Mouse (Mus musculus) hindlimb bud, embryonic 11.5 days (tissue): ENCODE measurements at regions not wholly inside any gene's neighbourhood (a gene's known extent, or its start where the extent isn't known, plus 50 kb on each side); places are given as distances from the start of the nearest gene placed in this dataset.

Experiments used
- DNase-seq: peaks from one replicate; pipeline ENCODE4 v3.0.0-alpha.2; 2012; ENCODE audit warnings: low read depth, low spot score; ENCODE audit errors: extremely low spot score

DNA sequence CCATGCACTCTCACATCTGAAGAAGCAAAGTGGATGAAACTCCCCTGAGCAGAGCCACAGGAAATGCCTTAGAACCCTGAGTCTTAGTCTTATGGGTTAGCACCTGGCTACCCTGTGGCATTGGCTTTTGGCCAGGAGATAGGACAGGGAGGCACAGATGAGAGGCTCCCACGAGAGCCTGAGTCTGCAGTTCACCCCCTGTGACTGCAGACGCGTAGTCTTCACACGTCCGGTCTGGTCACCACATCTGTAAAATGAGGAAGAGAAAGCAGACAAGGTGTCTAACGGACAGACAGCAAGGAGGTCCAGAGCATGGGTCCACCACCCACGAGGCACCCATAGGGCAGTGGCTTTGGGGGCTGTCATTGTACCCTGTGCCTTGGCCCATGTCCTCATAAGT lies 203.2 kb upstream of the Tle3 start:
- no peak for DNase-seq

DNA sequence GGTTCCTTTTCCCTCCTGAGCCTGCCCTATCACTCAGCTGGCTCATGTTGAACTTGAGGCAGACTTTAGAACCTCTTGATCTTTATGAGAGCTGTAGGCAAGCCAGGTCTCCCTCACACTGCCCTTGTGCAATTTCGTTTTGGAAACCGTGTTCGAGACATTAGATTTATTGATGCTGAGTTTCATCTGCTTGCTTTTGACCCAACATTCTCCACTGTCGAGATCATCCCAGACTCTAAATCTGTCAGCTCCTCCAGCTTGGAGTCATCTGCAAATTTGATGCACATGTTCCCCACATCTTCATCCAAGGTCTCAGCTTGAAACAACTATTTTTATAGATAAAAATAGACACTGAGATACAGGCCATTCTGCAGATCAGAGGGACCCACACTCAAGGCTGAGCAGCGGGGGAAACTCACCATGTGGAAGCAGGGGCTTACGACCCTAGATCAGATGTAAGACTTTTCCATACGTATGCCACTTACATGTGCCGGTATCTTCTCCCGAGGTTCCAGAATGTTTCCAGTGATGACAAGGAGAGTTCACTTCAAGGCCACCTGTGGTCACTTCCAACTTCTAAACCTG lies 202.6 kb upstream of the Tle3 start:
- no peak for DNase-seq

DNA sequence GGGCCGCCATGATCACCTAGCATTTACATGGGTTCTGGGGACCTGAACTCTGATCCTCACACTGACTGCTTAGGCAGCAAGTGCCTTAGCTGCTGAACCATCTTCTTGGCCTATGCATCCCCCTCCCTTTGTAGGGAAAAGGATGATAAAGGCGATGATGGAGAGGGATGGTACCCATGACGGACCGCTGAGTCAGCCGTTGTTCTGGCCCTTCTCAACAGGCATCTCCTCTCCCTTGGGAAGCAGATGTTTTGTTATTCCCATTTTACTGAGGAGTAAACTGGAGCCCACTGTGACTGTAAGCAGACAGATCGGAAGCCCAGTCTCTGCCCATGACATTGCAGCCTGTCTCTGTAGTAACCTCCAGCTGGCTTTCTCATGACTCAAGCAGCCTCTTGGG lies 201.2 kb upstream of the Tle3 start:
- no peak for DNase-seq

GRCm38 (mm10) chr9:61172421-61172820 lies 199.7 kb upstream of the Tle3 start:
- DNase-seq = no peak

DNA sequence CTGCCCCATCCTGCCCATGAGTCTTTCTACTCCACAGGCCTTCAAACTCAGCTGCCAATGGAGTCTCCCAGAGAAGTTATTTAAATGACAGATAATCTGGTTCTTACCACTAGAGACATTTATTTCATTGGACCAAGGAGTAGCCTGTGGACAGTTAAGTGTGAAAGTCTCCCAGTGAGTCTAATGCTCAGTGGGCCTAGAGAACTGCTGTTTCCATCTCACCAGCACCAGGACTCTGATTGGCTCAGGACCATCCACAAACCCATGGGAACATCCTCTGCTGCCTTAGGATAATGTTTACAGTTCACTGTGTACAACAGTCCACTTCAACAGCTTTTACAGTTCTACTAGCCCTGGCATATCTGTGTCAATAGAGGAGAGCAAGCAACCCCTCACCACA lies 198.6 kb upstream of the Tle3 start:
- no peak for DNase-seq

- DNase-seq = no peak
Observed at GRCm38 (mm10) chr9:61175381-61175780, 196.8 kb upstream of the Tle3 start.

GRCm38 (mm10) chr9:61176856-61177255 lies 195.3 kb upstream of the Tle3 start:
- DNase-seq = no peak

DNA sequence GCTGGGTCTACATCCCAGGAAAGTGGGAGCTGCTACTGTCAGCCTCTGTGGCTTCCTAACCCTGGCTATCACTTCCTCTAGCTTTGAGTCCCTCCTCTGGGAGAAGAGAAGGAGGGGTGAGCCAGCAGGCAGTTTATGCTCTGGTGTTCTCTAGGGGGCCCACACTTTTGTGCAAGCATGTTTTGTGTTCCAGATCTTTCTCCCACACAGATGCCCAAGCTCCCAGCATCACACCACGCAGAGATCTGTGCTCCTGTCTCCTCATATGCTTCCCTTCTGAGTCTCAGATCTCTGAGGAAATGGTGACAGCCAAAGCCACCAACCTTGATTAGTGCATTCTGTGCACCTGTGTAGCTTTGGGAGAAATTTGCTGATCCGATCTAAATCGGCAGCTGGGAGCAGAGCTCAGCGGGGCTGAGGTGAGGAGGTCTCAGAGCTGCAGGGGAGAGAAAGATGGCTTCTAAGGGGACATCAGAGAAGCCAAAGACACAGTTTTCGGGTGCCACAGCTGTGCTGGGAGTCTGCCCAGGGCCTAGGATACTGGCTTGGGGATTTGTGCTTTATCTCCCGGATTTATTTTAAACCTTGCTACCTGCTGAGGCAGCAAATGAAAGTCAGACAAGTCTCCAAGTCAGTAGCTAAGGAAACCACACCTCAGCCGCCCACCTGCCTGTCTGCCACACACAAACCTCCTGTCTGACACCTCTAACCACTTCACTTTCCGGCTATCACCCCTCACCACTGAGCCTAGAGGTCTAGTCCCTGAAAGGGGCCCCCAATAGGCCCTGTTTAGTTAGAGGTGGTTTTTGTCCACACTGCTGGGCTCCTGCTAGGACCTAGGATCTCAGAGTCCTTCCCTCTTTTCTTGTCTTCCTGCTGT lies 185.4 kb upstream of the Tle3 start:
- DNase-seq = no peak

GRCm38 (mm10) chr9:61187713-61188399 lies 184.3 kb upstream of the Tle3 start:
- no peak for DNase-seq

DNA sequence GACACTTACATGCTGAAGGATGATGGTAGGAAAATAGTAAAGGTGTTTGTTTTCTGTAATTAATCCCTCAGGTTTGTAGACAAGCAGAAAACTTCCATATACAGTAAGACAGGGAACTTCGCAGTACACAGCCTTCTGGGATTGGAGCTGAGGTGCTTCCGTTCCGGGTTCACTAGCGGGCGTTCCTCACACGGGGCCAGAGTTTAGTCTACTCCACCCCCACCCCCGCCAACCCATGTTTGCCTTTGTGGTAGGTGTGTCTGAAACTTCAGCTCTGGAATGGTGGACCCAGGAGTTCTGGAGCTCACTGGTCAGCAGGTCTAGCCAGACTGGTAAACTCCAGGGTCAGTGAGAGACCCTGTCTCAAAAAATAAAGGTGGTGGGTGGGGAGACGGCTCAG lies 182.9 kb upstream of the Tle3 start:
- no peak for DNase-seq

- no peak for DNase-seq
Observed at GRCm38 (mm10) chr9:61199077-61199753, 173.0 kb upstream of the Tle3 start.

DNA sequence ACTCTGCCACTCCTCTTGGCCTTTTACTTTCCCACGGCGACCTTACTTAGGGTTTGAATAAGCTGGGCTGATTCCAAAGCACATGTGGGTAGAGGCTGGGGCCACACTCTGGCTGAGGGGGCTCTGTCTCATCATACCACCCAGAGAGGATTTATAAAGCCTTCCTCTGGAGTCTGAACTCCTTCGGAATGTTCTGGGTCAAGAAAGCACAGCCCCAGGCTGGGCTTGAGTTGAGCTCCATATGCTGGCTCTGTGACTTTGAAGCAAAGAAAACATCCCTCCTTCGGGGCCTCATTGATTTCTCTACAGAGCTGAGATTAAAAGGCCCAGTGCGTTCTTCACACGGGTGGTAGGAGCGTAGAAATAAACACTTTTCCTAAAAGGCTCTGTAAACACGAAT lies 172.3 kb upstream of the Tle3 start:
- DNase-seq = no peak

GRCm38 (mm10) chr9:61200295-61200955 lies 171.7 kb upstream of the Tle3 start:
- DNase-seq = no peak

DNA sequence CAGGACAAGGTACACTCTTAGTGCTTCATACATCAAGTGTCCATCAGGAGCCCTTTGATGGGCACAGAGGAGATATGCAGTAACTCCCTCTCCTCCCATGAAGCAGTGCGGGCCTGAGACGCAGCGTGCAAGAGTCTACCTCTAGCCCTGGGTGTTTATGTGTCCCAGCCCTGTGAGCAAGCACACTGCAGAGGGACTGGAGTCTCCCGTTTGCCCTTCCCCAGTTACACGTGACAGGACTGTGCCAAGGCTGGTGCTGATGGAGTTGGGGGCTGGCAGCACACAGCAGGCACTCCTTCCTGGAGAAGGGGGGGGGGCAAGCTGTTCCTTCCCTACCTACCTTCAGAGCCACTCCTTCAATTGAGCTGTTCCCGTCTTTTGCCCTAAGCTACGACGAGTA lies 167.1 kb upstream of the Tle3 start:
- no peak for DNase-seq

GRCm38 (mm10) chr9:61206725-61207365 lies 165.3 kb upstream of the Tle3 start:
- no peak for DNase-seq

- no peak for DNase-seq
Observed at GRCm38 (mm10) chr9:61207423-61208150, 164.6 kb upstream of the Tle3 start.

- no peak for DNase-seq
Observed at GRCm38 (mm10) chr9:61211627-61212026, 160.5 kb upstream of the Tle3 start.

- DNase-seq = no peak
Observed at GRCm38 (mm10) chr9:61214943-61215342, 157.2 kb upstream of the Tle3 start.

DNA sequence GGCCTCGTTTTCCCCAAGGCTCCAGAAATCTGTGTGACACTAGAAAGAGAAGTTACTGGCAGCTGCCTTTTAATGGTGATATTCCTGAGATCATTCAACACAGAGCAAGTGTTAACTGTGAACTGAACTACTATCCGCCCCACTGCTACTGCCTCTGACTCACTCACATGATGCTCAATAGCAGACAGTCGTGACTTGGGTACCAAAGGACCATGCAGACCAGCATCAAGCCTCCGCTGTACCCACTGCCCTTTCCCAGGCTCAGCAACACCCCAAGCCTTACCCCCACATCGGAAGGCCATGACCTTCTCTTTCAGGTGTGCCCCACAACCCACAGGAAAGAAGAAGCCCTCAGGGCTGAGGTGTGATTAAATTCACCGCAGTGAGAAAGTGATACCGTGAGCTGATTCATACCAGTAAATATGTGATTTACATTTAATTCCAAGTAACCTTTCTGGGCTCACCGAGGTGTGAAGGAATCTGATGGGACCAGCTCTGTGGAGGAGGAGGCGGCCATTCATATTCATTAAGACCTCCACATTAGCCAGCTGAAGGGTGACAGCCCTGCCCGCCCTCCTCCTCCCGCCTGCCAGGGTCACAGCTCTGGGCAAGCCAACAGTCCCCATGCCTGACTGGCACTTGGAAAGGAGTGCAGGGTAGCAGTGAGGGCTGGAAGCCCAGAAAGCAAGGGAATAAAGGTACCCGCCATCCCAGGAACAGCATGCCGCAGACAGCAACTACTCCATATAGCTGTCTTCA lies 156.0 kb upstream of the Tle3 start:
- DNase-seq = no peak
